Mouse (Mus musculus): Measurements from ENCODE around the gene Ttll5. TPM values are rescaled to one million over a fixed set of nuclear protein-coding genes. Genes with fewer than 3 reads are reported as not detected.

Gene Ttll5
- total and polyA plus RNA-seq, 2 experiments from 2014 or later: 10.4 to 15.9 TPM

- ATAC-seq (ENCODE audit: low FRiP score) (no peak), DNase-seq (ENCODE audit: low spot score) (no peak)
- no peak overlapping the region for H3K27ac ChIP-seq (ENCODE audit: low read depth, low read length)
- H3K36me3 ChIP-seq (ENCODE audit: insufficient read depth, low read length): no peaks in the 10 kb centered on the region
- no peak for TF ChIP-seq CTCF (IDR thresholded peaks at IDR 0.05)
- H3K4me2 ChIP-seq (ENCODE audit: low read depth, low read length, poor library complexity, severe bottlenecking): peak overlapping the region; percentile 94
- H3K4me3 ChIP-seq (ENCODE audit: low read depth, low read length): peak overlapping the region; percentile 43
- no peaks in the 10 kb centered on the region for H3K9me3 ChIP-seq (ENCODE audit: low read length)
- peaks cover 16% of the 10 kb centered on the region; the same call in 1 of the 2 replicates for H3K27me3 ChIP-seq (ENCODE audit: insufficient read depth, low read length)
- peak overlapping the region; percentile 37; the same call in 1 of the 2 replicates for H3K9ac ChIP-seq (replicated peaks; ENCODE audit: low read length, poor library complexity, severe bottlenecking)
- peaks cover 7% of the 10 kb centered on the region; the same call in 1 of the 2 replicates for H3K4me1 ChIP-seq (ENCODE audit: insufficient read depth, low read length)
- 15% methylated on average over 9 of the region's 9 CpGs for WGBS
These were observed 253.7 kb downstream of the Ttll5 start for GRCm38 (mm10) chr12:86078176-86078552.

- peak within 1 kb of the TSS; percentile 43 for H3K4me3 ChIP-seq (ENCODE audit: low read depth, low read length)
- H3K4me1 ChIP-seq (ENCODE audit: insufficient read depth, low read length): peaks cover 7% of the 10 kb centered on the region; the same call in 1 of the 2 replicates
- WGBS: under 1% methylated on average over 25 of the region's 25 CpGs
- H3K36me3 ChIP-seq (ENCODE audit: insufficient read depth, low read length): no peaks in the 10 kb centered on the region
- 0 out of 2 replicates have a peak within 1 kb of the TSS, but pooled peaks have one; percentile 28 for H3K27ac ChIP-seq (ENCODE audit: low read depth, low read length)
- peak within 1 kb of the TSS; percentile 37; the same call in 1 of the 2 replicates for H3K9ac ChIP-seq (replicated peaks; ENCODE audit: low read length, poor library complexity, severe bottlenecking)
- H3K9me3 ChIP-seq (ENCODE audit: low read length): no peaks in the 10 kb centered on the region
- peaks cover 16% of the 10 kb centered on the region; the same call in 1 of the 2 replicates for H3K27me3 ChIP-seq (ENCODE audit: insufficient read depth, low read length)
- TF ChIP-seq CTCF (IDR thresholded peaks at IDR 0.05): no peak
- ATAC-seq (ENCODE audit: low FRiP score): peak; percentile 21; the same call in 1 of the 2 replicates
- peak; percentile 48 for DNase-seq (ENCODE audit: low spot score)
- H3K4me2 ChIP-seq (ENCODE audit: low read depth, low read length, poor library complexity, severe bottlenecking): peak within 1 kb of the TSS; percentile 94
These were observed 254.2 kb downstream of the Ttll5 start, which contains the start of gene Tgfb3 for GRCm38 (mm10) chr12:86078553-86079201. Tgfb3 (minus strand) TSS chr12:86079041.

- H3K27ac ChIP-seq (ENCODE audit: low read depth, low read length): 0 out of 2 replicates have a peak overlapping the region, but pooled peaks have one; percentile 28
- peaks cover 7% of the 10 kb centered on the region; the same call in 1 of the 2 replicates for H3K4me1 ChIP-seq (ENCODE audit: insufficient read depth, low read length)
- peak; percentile 93 for TF ChIP-seq CTCF (IDR thresholded peaks at IDR 0.05)
- DNase-seq (ENCODE audit: low spot score) (peak; percentile 91), ATAC-seq (ENCODE audit: low FRiP score) (peak; percentile 79)
- 2% methylated on average over 31 of the region's 31 CpGs for WGBS
- peaks cover 16% of the 10 kb centered on the region; the same call in 1 of the 2 replicates for H3K27me3 ChIP-seq (ENCODE audit: insufficient read depth, low read length)
- no peaks in the 10 kb centered on the region for H3K9me3 ChIP-seq (ENCODE audit: low read length)
- no peaks in the 10 kb centered on the region for H3K36me3 ChIP-seq (ENCODE audit: insufficient read depth, low read length)
- H3K9ac ChIP-seq (replicated peaks; ENCODE audit: low read length, poor library complexity, severe bottlenecking): peak overlapping the region; percentile 37; the same call in 1 of the 2 replicates
- H3K4me2 ChIP-seq (ENCODE audit: low read depth, low read length, poor library complexity, severe bottlenecking): peak overlapping the region; percentile 94
- H3K4me3 ChIP-seq (ENCODE audit: low read depth, low read length): peak overlapping the region; percentile 43
These were observed 254.8 kb downstream of the Ttll5 start for GRCm38 (mm10) chr12:86079202-86079667.

GRCm38 (mm10) chr12:86082481-86083012 is 258.1 kb downstream of the Ttll5 start, which contains the start of gene Ift43:
Ift43 (plus strand) TSS chr12:86082541.
- 0% methylated on average over 34 of the region's 35 CpGs for WGBS
- ATAC-seq (ENCODE audit: low FRiP score) (peak; percentile 53), DNase-seq (ENCODE audit: low spot score) (peak; percentile 90)
- Histone ChIP-seq H3K4me3 (ENCODE audit: low read depth, low read length) (peak within 1 kb of the TSS; percentile 60), H3K9ac (replicated peaks; ENCODE audit: low read length, poor library complexity, severe bottlenecking) (peak within 1 kb of the TSS; percentile 59), H3K9me3 (ENCODE audit: low read length) (no peaks in the 10 kb centered on the region), H3K4me2 (ENCODE audit: low read depth, low read length, poor library complexity, severe bottlenecking) (peak within 1 kb of the TSS; percentile 69), H3K27me3 (ENCODE audit: insufficient read depth, low read length) (no peaks in the 10 kb centered on the region), H3K36me3 (ENCODE audit: insufficient read depth, low read length) (peaks cover 7% of the 10 kb centered on the region; the same call in 1 of the 2 replicates), H3K4me1 (ENCODE audit: insufficient read depth, low read length) (peaks cover 4% of the 10 kb centered on the region; the same call in 1 of the 2 replicates), H3K27ac (ENCODE audit: low read depth, low read length) (no peak within 1 kb of the TSS)
- no peak for TF ChIP-seq CTCF (IDR thresholded peaks at IDR 0.05)

GRCm38 (mm10) chr12:86085873-86086272 is 261.4 kb downstream of the Ttll5 start:
- no peak for TF ChIP-seq CTCF (IDR thresholded peaks at IDR 0.05)
- 90% methylated on average over 7 of the region's 7 CpGs for whole genome bisulfite sequencing
- DNase-seq (ENCODE audit: low spot score) (no peak), ATAC-seq (ENCODE audit: low FRiP score) (no peak)
- Histone ChIP-seq H3K9me3 (ENCODE audit: low read length) (no peaks in the 10 kb centered on the region), H3K4me3 (ENCODE audit: low read depth, low read length) (no peak overlapping the region), H3K36me3 (ENCODE audit: insufficient read depth, low read length) (peaks cover 11% of the 10 kb centered on the region), H3K9ac (replicated peaks; ENCODE audit: low read length, poor library complexity, severe bottlenecking) (no peak overlapping the region), H3K27ac (ENCODE audit: low read depth, low read length) (no peak overlapping the region), H3K4me2 (ENCODE audit: low read depth, low read length, poor library complexity, severe bottlenecking) (no peak overlapping the region), H3K27me3 (ENCODE audit: insufficient read depth, low read length) (no peaks in the 10 kb centered on the region), H3K4me1 (ENCODE audit: insufficient read depth, low read length) (no peaks in the 10 kb centered on the region)

Measured in midbrain, postnatal 0 days (tissue).